Mouse (Mus musculus) CD8-positive naive resting alpha-beta T cell, adult 2 months (primary cell): ENCODE data around the gene Gm3127.
"Not testable (repeated sequence)": the region's sequence is repeated elsewhere in the genome, so short reads cannot be mapped to it uniquely, and the experiment has no call there.

Source experiments
- DNase-seq, 2 experiments: peaks; one replicate each; pipeline ENCODE4 v3.0.0; 2022; ENCODE audit warnings: low read depth in 2 of 2, low spot score in 2 of 2

Gm3127 gene

DNA sequence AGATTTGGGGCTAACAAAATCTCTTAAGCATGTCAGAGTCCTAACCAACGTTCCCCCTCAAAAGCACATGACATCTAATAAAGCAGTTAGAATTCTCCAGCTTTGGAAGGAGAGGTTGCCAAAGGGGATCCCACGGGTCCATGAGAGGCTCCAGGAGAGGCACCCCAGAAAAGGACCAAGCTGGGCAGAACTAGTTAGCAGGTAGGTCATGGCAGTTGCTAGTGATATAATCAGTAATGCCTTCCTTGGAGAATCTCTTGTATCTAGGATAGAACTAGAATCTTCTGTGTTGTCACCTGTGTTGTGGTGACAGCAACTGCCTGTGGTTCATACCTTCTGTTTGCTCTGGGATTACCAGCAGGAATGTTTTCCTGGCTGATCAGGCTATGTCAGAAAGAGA lies at the start of gene Gm3127:
TSS of gene Gm3127 (plus strand) at position 301 of the 400 bp plus-strand sequence.
- not testable (repeated sequence) for DNase-seq

DNA sequence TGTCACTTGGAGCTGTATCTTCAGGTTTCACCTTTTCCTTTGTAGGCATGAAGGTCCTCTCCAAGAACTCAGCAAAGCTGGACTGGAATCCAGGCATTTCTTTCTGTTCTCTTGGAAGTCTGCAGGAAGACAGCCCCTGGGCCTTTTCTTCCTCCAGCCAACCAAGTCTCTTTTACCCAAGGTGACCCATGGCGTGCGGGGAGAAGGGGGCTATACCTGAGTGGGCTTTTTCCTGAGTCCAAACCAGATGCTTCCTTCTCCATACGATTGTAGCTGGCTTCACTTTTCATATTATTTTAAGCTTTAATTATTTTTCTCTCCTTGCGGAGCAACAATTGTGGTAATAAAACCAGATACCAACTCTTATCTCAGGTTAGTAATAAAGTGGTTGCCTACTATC lies 23.2 kb upstream of the Gm3127 start:
- DNase-seq: not testable (repeated sequence)

DNA sequence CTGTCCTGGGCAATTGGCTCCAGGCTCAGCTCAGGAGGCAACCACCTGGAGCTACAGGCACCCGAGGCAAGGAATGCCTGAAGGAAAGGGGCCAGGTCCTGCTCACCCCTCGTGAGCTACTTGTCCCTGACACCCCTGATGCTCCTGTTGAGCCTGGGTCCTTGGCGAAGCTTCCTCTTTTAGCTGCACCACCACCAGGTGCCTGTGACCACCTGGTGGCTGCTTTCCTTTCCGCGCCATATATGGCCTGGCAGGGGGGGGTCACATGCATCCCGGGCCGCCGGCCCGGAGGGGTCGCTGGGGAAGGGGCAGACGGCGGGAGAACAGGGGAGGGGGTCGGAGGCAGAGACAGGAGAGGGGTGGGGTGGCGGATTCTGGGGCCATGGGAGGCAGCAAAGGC lies 17.2 kb downstream of the Gm3127 start:
- DNase-seq: not testable (repeated sequence)

DNA sequence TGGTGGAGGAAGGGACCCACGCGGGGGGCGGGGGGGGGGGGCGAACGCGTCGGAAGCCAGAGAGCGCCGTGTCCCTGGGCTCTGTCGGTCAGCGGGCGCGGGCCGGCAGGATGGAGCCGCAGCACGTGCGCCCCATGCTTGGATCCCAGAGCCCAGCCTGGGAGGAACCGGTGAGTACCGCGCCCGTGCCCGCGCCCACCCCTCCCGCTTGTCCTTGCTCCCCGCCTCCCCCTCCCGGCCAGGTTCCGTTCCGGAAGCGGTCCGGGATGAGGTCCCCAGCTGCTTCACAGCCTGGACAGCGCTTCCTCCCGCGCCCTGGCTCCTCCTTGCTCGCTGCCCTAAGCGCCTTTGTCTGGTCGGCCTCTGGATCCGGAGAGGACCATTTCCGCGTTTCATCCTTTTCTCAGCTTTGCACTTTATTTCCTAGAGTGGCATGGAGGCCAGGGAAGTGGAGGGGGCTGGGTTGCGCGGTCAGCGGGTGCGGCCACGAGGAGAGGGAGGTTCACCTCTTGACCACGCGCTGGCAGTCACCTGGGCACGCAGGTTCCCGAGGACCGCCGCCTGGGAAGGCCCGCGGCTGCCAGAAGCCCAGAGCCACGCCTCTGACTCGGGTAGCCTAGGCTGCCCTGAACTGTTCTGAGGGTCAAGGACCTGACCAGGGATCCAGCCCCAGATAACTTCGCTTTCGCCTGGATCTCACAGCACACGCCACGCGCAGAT lies 17.8 kb downstream of the Gm3127 start, which contains the start of gene Gm2974:
TSS of gene Gm2974 (plus strand) at position 86 of the 720 bp plus-strand sequence.
- not testable (repeated sequence) for DNase-seq

DNA sequence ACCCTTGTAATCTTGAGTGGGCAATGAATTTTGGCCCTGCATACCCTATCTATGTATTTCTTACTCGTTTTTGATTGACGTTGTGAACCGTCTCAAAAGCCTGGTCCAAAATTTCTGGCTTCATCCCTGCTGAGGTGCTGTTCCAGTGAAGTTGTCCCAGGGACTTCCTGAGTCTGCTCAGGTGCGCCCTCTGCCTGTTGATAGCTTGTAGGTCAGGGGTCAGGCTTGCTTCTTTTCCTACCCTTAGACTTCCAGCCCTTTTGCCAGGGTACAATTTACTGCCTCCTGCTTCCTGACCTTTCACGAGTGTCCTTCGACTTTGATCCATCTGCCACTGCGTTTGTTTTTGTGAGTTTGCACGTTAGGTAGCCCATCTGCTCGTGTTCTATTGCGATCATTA lies 18.5 kb downstream of the Gm3127 start:
- not testable (repeated sequence) for DNase-seq
